In the genomic region with DNA sequence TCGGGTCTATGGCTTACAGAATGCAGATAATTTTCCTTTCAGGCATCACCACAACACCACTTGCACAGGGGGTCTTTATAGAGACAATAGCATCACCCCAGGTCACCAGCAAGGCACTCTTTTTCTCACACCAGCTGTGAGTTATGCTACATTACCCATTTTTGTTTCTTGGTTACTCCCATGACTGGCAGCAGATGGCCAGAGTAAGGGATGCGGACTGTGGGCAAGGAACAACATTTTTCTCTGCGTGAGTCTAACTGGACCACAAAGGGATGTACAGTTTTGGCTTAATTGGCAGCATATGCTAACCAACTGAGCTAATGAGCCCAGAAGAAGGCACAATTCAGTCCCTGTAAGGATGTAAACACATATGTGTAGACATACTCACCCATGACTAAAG, we compare ENCODE assay signal across 17 mouse cellular contexts.
A peak's percentile ranks its signal among the peaks of the same experiment; 100 is the strongest.
DNase-seq lines count a peak whose midpoint lies in the region; ATAC-seq and TF ChIP-seq lines count a peak whose summit lies in the region.
"Had no signal": no experiment of that assay in that cellular context is flagged by ENCODE, and none has a peak within 500 bp of the region (broad histone marks: within the 10 kb centered on the region; RNA-seq: fewer than 3 reads in every experiment).

No protein-coding gene starts in this region.

- 0 out of 2 replicates have a peak, but pooled peaks cover 4% of the 10 kb centered on the region for H3K4me1 ChIP-seq in forebrain, embryonic 12.5 days
- no peaks in the 10 kb centered on the region for H3K4me1 ChIP-seq in forebrain, postnatal 0 days (ENCODE audit: insufficient read depth)
- H3K4me1 ChIP-seq in neural tube, embryonic 11.5 days (ENCODE audit: control insufficient read depth, insufficient read depth, low read length), result no peaks in the 10 kb centered on the region; the same call in 1 of the 2 replicates
- no peaks in the 10 kb centered on the region for H3K4me1 ChIP-seq in neural tube, embryonic 15.5 days
- peaks cover 3% of the 10 kb centered on the region; the same call in 1 of the 2 replicates for H3K4me1 ChIP-seq in hindbrain, embryonic 15.5 days (replicated peaks)
- H3K4me1 ChIP-seq in heart, adult 2 months (ENCODE audit: control insufficient read depth, insufficient read depth, low read length), result no peaks in the 10 kb centered on the region

- 46% methylated on average over 3 of the region's 3 CpGs for WGBS in forebrain, embryonic 12.5 days
- 26% methylated on average over 3 of the region's 3 CpGs for WGBS in forebrain, postnatal 0 days
- 50% methylated on average over 3 of the region's 3 CpGs for WGBS in neural tube, embryonic 11.5 days
- WGBS in neural tube, embryonic 15.5 days, result 28% methylated on average over 3 of the region's 3 CpGs
- 31% methylated on average over 3 of the region's 3 CpGs for WGBS in hindbrain, embryonic 15.5 days
- WGBS in heart, adult 2 months, result 82% methylated on average over 3 of the region's 3 CpGs

- no peak overlapping the region for H3K27ac ChIP-seq in forebrain, embryonic 12.5 days
- no peak overlapping the region for H3K27ac ChIP-seq in forebrain, postnatal 0 days (ENCODE audit: low read depth, low read length)
- H3K27ac ChIP-seq in neural tube, embryonic 11.5 days (ENCODE audit: low read depth, low read length), result no peak overlapping the region
- no peak overlapping the region for H3K27ac ChIP-seq in neural tube, embryonic 15.5 days (replicated peaks)
- no peak overlapping the region for H3K27ac ChIP-seq in hindbrain, embryonic 15.5 days (replicated peaks)
- H3K27ac ChIP-seq in heart, adult 2 months, result no peak overlapping the region

- intact Hi-C loops in heart, adult 2 months (cut with DNase I), result no loop called here

- no peak overlapping the region for H3K9ac ChIP-seq in forebrain, embryonic 12.5 days
- H3K9ac ChIP-seq in forebrain, postnatal 0 days, result no peak overlapping the region
- no peak overlapping the region for H3K9ac ChIP-seq in neural tube, embryonic 11.5 days (ENCODE audit: low read length)
- H3K9ac ChIP-seq in neural tube, embryonic 15.5 days (replicated peaks), result no peak overlapping the region
- H3K9ac ChIP-seq in hindbrain, embryonic 15.5 days, result no peak overlapping the region
- H3K9ac ChIP-seq in heart, adult 2 months (ENCODE audit: low read depth, low read length), result no peak overlapping the region

- H3K79me2 ChIP-seq in heart, adult 2 months (replicated peaks; ENCODE audit: control insufficient read depth, insufficient read depth, low read length), result no peaks in the 10 kb centered on the region

- H3K4me3 ChIP-seq in forebrain, embryonic 12.5 days (replicated peaks), result no peak overlapping the region
- no peak overlapping the region for H3K4me3 ChIP-seq in forebrain, postnatal 0 days (ENCODE audit: low read depth, low read length)
- H3K4me3 ChIP-seq in neural tube, embryonic 11.5 days (ENCODE audit: low read depth, low read length), result no peak overlapping the region
- no peak overlapping the region for H3K4me3 ChIP-seq in neural tube, embryonic 15.5 days (replicated peaks)
- H3K4me3 ChIP-seq in hindbrain, embryonic 15.5 days, result no peak overlapping the region
- H3K4me3 ChIP-seq in heart, adult 2 months, result no peak overlapping the region

- ATAC-seq in forebrain, embryonic 12.5 days (ENCODE audit: low FRiP score), result peak; percentile 79
- no peak for ATAC-seq in forebrain, postnatal 0 days
- peak; percentile 35; the same call in 1 of the 2 replicates for ATAC-seq in neural tube, embryonic 11.5 days (ENCODE audit: insufficient read depth, low FRiP score, low TSS enrichment)
- no peak for ATAC-seq in neural tube, embryonic 15.5 days (ENCODE audit: low FRiP score)
- peak; percentile 85 for ATAC-seq in hindbrain, embryonic 15.5 days (ENCODE audit: low FRiP score, low read depth)

- no peak for TF ChIP-seq EP300 in heart, adult 2 months (IDR thresholded peaks at IDR 0.05; ENCODE audit: insufficient read depth, low read depth, low read length)

- no peaks in the 10 kb centered on the region for H3K27me3 ChIP-seq in forebrain, embryonic 12.5 days
- H3K27me3 ChIP-seq in forebrain, postnatal 0 days (ENCODE audit: insufficient read depth, low read length), result no peaks in the 10 kb centered on the region
- no peaks in the 10 kb centered on the region for H3K27me3 ChIP-seq in neural tube, embryonic 11.5 days (ENCODE audit: control insufficient read depth, insufficient read depth, low read length)
- H3K27me3 ChIP-seq in neural tube, embryonic 15.5 days (replicated peaks), result no peaks in the 10 kb centered on the region
- no peaks in the 10 kb centered on the region for H3K27me3 ChIP-seq in hindbrain, embryonic 15.5 days
- no peaks in the 10 kb centered on the region for H3K27me3 ChIP-seq in heart, adult 2 months (ENCODE audit: control insufficient read depth, insufficient read depth, low read length)

- DNase-seq in forebrain, postnatal 0 days, result no peak
- DNase-seq in neural tube, embryonic 11.5 days (ENCODE audit: low spot score), result peak; percentile 23
- no peak for DNase-seq in frontal cortex, postnatal 36 days (ENCODE audit: low spot score in 2 of 2)
- no peak for DNase-seq in heart, adult 2 months
- DNase-seq: adrenal gland, postnatal 14 days; B cell, adult 2 months; cerebellum, adult 9-10 months; gastrocnemius, postnatal 14 days; kidney, adult 8-10 months; kidney, postnatal 36 days; lung, adult 2 months; lung, postnatal 4 days; spleen, adult 18-20 months; thymus, adult 18-20 months had no signal

- TF ChIP-seq POLR2A in heart, adult 2 months (IDR thresholded peaks at IDR 0.05; ENCODE audit: insufficient read depth, low read depth, low read length), result no peak

- no peak overlapping the region for H3K4me2 ChIP-seq in forebrain, embryonic 12.5 days
- no peak overlapping the region for H3K4me2 ChIP-seq in forebrain, postnatal 0 days (ENCODE audit: low read depth)
- no peak overlapping the region for H3K4me2 ChIP-seq in neural tube, embryonic 11.5 days (ENCODE audit: low read depth)
- no peak overlapping the region for H3K4me2 ChIP-seq in neural tube, embryonic 15.5 days
- no peak overlapping the region for H3K4me2 ChIP-seq in hindbrain, embryonic 15.5 days

- H3K9me3 ChIP-seq in forebrain, embryonic 12.5 days, result no peaks in the 10 kb centered on the region
- no peaks in the 10 kb centered on the region for H3K9me3 ChIP-seq in forebrain, postnatal 0 days (ENCODE audit: low read length)
- H3K9me3 ChIP-seq in neural tube, embryonic 11.5 days (ENCODE audit: control insufficient read depth, low read length), result no peaks in the 10 kb centered on the region
- H3K9me3 ChIP-seq in neural tube, embryonic 15.5 days (replicated peaks), result no peaks in the 10 kb centered on the region
- no peaks in the 10 kb centered on the region for H3K9me3 ChIP-seq in hindbrain, embryonic 15.5 days

- no peak for TF ChIP-seq CTCF in forebrain, postnatal 0 days (IDR thresholded peaks at IDR 0.05; ENCODE audit: low read depth)
- TF ChIP-seq CTCF in heart, adult 2 months (IDR thresholded peaks at IDR 0.05), result no peak

- H3K36me3 ChIP-seq in forebrain, embryonic 12.5 days (replicated peaks), result no peaks in the 10 kb centered on the region
- no peaks in the 10 kb centered on the region for H3K36me3 ChIP-seq in forebrain, postnatal 0 days (ENCODE audit: insufficient read depth)
- no peaks in the 10 kb centered on the region for H3K36me3 ChIP-seq in neural tube, embryonic 11.5 days (ENCODE audit: control insufficient read depth, insufficient read depth, low read length)
- no peaks in the 10 kb centered on the region for H3K36me3 ChIP-seq in neural tube, embryonic 15.5 days
- no peaks in the 10 kb centered on the region for H3K36me3 ChIP-seq in hindbrain, embryonic 15.5 days
- H3K36me3 ChIP-seq in heart, adult 2 months (ENCODE audit: control insufficient read depth, insufficient read depth, low read length), result no peaks in the 10 kb centered on the region

Comparison
In these comparisons a context has a peak if more than half of its experiments do, and no peak if none do; other contexts are left out.
1. ATAC-seq: peak in forebrain, embryonic 12.5 days (single experiment), neural tube, embryonic 11.5 days (single experiment) and hindbrain, embryonic 15.5 days (single experiment); none in forebrain, postnatal 0 days (single experiment) and neural tube, embryonic 15.5 days (single experiment).